Mouse (Mus musculus): ENCODE measurements around the gene Hist2h2bb. TPM values are rescaled to one million over a fixed set of nuclear protein-coding genes. Genes with fewer than 3 reads are reported as not detected.

The Hist2h2bb gene
- total and polyA plus RNA-seq, 3 experiments: 11.2 to 6,680 TPM; not detected in 1

DNA sequence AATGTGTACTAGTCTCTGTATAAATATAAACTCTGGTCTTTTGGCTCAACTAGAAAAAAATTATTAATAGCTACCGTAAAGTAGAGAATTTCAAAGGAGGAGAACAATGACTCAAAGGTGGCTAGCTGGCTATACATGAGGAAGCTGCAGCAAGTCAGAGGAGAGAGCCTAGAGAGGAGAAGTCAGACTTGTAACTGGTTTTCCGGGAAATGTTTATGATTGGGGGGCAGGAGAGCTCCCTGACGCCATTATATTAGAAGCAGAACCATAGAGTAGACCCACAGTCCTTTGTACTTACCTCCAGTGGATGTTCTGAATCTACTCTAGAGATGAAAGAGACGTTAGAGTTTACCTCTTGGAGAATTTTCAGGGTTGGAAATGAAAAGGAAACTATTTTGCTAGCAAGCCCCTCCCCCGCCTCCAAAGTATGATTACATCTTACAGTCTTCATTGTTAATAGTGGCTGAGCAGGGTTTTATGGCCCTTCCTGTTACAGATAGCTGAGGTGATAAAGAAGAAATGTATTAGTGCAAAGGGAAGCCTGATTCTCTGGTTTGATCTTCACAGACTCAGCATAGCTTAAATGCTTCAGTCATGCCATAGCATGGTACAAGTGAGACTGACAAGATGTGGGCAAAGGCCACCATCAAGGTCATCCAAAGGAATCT, 13.5 kb upstream of the Hist2h2bb start:
- peaks cover 0 to 50% of the 10 kb centered on the region in 2 experiments; a peak in 2 of 4 replicates for H3K36me3 ChIP-seq (ENCODE audit: control insufficient read depth in 1 of 2, insufficient read depth in 2 of 2, low read length in 2 of 2)
- H3K4me1 ChIP-seq (ENCODE audit: control insufficient read depth in 1 of 2, insufficient read depth in 2 of 2, low read length in 2 of 2): peaks cover 28 to 57% of the 10 kb centered on the region in 2 experiments
- no peaks in the 10 kb centered on the region for H3K27me3 ChIP-seq (ENCODE audit: control insufficient read depth in 1 of 2, insufficient read depth in 2 of 2, low read length in 2 of 2)
- H3K4me3 ChIP-seq (ENCODE audit: control insufficient read depth in 1 of 2, insufficient read depth in 1 of 2, low read depth in 2 of 2, low read length in 2 of 2): peak overlapping the region; percentile 11 to 44; a peak in 3 of 4 replicates
- no peaks in the 10 kb centered on the region for H3K9me3 ChIP-seq (replicated peaks; ENCODE audit: insufficient read depth, low read length)
- peak; percentile 66 for DNase-seq (ENCODE audit: low read depth, low spot score)
- peak overlapping the region; percentile 54 for H3K9ac ChIP-seq (ENCODE audit: control insufficient read depth, low read depth, low read length, poor library complexity, severe bottlenecking)
- TF ChIP-seq NRF1 (IDR thresholded peaks at IDR 0.05; ENCODE audit: insufficient read depth, low read depth, low read length, poor library complexity, severe bottlenecking): no peak
- no peak for TF ChIP-seq SMC3 (IDR thresholded peaks at IDR 0.05; ENCODE audit: low read depth, low read length)
- no peak for TF ChIP-seq E2F4 (IDR thresholded peaks at IDR 0.05; ENCODE audit: borderline replicate concordance, low read depth, low read length)
- no peak for TF ChIP-seq RCOR1 (IDR thresholded peaks at IDR 0.05; ENCODE audit: low read depth, low read length)
- no peak for TF ChIP-seq ZMIZ1 (IDR thresholded peaks at IDR 0.05; ENCODE audit: low read depth, low read length)
- TF ChIP-seq USF1 (IDR thresholded peaks at IDR 0.05; ENCODE audit: low read depth, low read length): no peak
- TF ChIP-seq ZNF384 (IDR thresholded peaks at IDR 0.05; ENCODE audit: low read depth, low read length): no peak
- TF ChIP-seq SIN3A (IDR thresholded peaks at IDR 0.05; ENCODE audit: low read length): no peak
- no peak for TF ChIP-seq GABPA (IDR thresholded peaks at IDR 0.05; ENCODE audit: low read depth, low read length)
- no peak for TF ChIP-seq MYB (IDR thresholded peaks at IDR 0.05; ENCODE audit: low read depth, low read length)
- TF ChIP-seq MAX (IDR thresholded peaks at IDR 0.05; ENCODE audit: low read length): no peak
- TF ChIP-seq EP300 (IDR thresholded peaks at IDR 0.05; ENCODE audit: low read depth in 1 of 2, low read length in 2 of 2): no peak
- no peak for TF ChIP-seq CHD2 (IDR thresholded peaks at IDR 0.05; ENCODE audit: low read length)
- no peak for TF ChIP-seq GATA1 (IDR thresholded peaks at IDR 0.05; ENCODE audit: low read depth, low read length)
- no peak for TF ChIP-seq POLR2A (IDR thresholded peaks at IDR 0.05; ENCODE audit: control insufficient read depth in 1 of 2, insufficient read depth in 1 of 2, low read depth in 1 of 2, low read length in 2 of 2, poor library complexity in 1 of 2)
- TF ChIP-seq TCF12 (IDR thresholded peaks at IDR 0.05; ENCODE audit: low read depth, low read length): no peak
- TF ChIP-seq BHLHE40 (IDR thresholded peaks at IDR 0.05; ENCODE audit: borderline replicate concordance, low read depth, low read length): no peak
- TF ChIP-seq MAZ (IDR thresholded peaks at IDR 0.05; ENCODE audit: low read depth, low read length): no peak
- H3K27ac ChIP-seq (ENCODE audit: control insufficient read depth, low read depth, low read length): peak overlapping the region; percentile 58
- no peaks in the 10 kb centered on the region for H3K79me2 ChIP-seq (ENCODE audit: control insufficient read depth, insufficient read depth, low read length, poor library complexity)

- H3K4me1 ChIP-seq (ENCODE audit: control insufficient read depth in 1 of 2, insufficient read depth in 2 of 2, low read length in 2 of 2): peaks cover 28 to 61% of the 10 kb centered on the region in 2 experiments
These were observed 12.4 kb upstream of the Hist2h2bb start for GRCm38 (mm10) chr3:96257190-96257589.

More at GRCm38 (mm10) chr3:96257190-96257589, 12.4 kb upstream of the Hist2h2bb start:
- H3K36me3 ChIP-seq (ENCODE audit: control insufficient read depth in 1 of 2, insufficient read depth in 2 of 2, low read length in 2 of 2): peaks cover 0 to 55% of the 10 kb centered on the region in 2 experiments; a peak in 2 of 4 replicates
- no peak for TF ChIP-seq UBTF (IDR thresholded peaks at IDR 0.05; ENCODE audit: borderline replicate concordance, insufficient read depth, low read depth, low read length)
- no peaks in the 10 kb centered on the region for H3K9me3 ChIP-seq (replicated peaks; ENCODE audit: insufficient read depth, low read length)
- no peak overlapping the region for H3K4me3 ChIP-seq (ENCODE audit: control insufficient read depth in 1 of 2, insufficient read depth in 1 of 2, low read depth in 2 of 2, low read length in 2 of 2)
- no peak overlapping the region for H3K9ac ChIP-seq (ENCODE audit: control insufficient read depth, low read depth, low read length, poor library complexity, severe bottlenecking)
- DNase-seq (ENCODE audit: low read depth, low spot score): peak; percentile 51
- H3K27ac ChIP-seq (ENCODE audit: control insufficient read depth, low read depth, low read length): no peak overlapping the region
- H3K79me2 ChIP-seq (ENCODE audit: control insufficient read depth, insufficient read depth, low read length, poor library complexity): no peaks in the 10 kb centered on the region
- H3K27me3 ChIP-seq (ENCODE audit: control insufficient read depth in 1 of 2, insufficient read depth in 2 of 2, low read length in 2 of 2): no peaks in the 10 kb centered on the region
